Mouse (Mus musculus) small intestine, adult 2 months (tissue): ENCODE data around the gene Ube2d1.

Experiments
- CTCF ChIP-seq: fragments of 200-500 bp; IDR thresholded peaks from 2 replicates; pipeline ENCODE4 v1.5.1; 2012; ENCODE audit warnings: low read depth, mild to moderate bottlenecking, control low read depth, inconsistent platforms, low read length, moderate library complexity, mixed read lengths; ENCODE audit not compliant: insufficient replicate concordance, insufficient read length; ENCODE audit errors: extremely low read depth
- POLR2A ChIP-seq: fragments of 200-500 bp; IDR thresholded peaks from 2 replicates; pipeline ENCODE4 v1.6.1; 2012; ENCODE audit warnings: low read depth, mild to moderate bottlenecking, control low read depth, inconsistent platforms, low read length, moderate library complexity

GRCm38 (mm10) chr10:71330070-71330469 is 45.0 kb upstream of the Ube2d1 start:
- TF ChIP-seq POLR2A, result no peak
- no peak for TF ChIP-seq CTCF
